Mouse (Mus musculus): ENCODE data around the gene Rela.

DNA sequence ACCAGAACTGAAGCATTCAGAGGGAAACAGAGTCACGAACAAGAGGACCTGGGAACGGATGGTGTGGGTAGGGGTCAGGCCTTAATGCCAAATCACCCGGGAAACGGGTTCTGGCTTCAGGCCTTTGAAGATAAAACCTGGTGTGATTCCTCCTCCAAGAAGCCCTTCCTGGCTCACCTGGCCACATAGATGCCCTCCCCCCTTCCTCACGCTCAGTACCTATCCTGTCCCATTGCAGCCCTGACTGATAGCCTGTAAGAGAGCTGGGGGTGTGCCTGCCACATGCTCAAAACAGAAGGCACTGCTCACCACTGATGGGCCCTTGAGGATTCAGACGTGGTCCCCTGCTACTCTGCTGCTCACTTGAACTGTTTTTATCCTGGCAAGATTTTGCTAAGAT is 56.5 kb downstream of the Rela start:
- no peak for TF ChIP-seq CTCF (IDR thresholded peaks at IDR 0.05; ENCODE audit: borderline replicate concordance, insufficient read depth, low read depth, low read length)
- no peak for TF ChIP-seq POLR2A (IDR thresholded peaks at IDR 0.05; ENCODE audit: borderline replicate concordance, insufficient read depth, low read length)
